Mouse (Mus musculus) lung, adult 2 months (tissue): Measurements from ENCODE around the gene Gm7030. TPM values are rescaled to one million over a fixed set of nuclear protein-coding genes. Genes with fewer than 3 reads are reported as not detected.
"Not testable (repeated sequence)": the region's sequence is repeated elsewhere in the genome, so short reads cannot be mapped to it uniquely, and the experiment has no call there.

Experiments used
- DNase-seq: peaks from one replicate; pipeline ENCODE4 v3.0.0; 2022
- H3K4me1 ChIP-seq: fragments of 200-500 bp; 2 replicates; pipeline ENCODE4 v1.6.1; 2011; ENCODE audit warnings: low read length; ENCODE audit not compliant: control insufficient read depth, insufficient read depth
- H3K4me3 ChIP-seq: fragments of 200-500 bp; replicated peaks from 2 replicates; pipeline ENCODE3; 2011; ENCODE audit warnings: low read depth, mild to moderate bottlenecking, control low read depth, low read length; ENCODE audit errors: extremely low read depth
- CTCF ChIP-seq: fragments of 200-500 bp; IDR thresholded peaks from 2 replicates; pipeline ENCODE4 v1.5.1; 2011; ENCODE audit warnings: mild to moderate bottlenecking, low read length, control low read depth; ENCODE audit not compliant: insufficient read depth
- POLR2A ChIP-seq: fragments of 200-500 bp; IDR thresholded peaks from 2 replicates; pipeline ENCODE4 v1.6.1; 2011; ENCODE audit warnings: low read depth, mild to moderate bottlenecking, control low read depth, low read length, borderline replicate concordance; ENCODE audit errors: extremely low read depth
- WGBS: fragments of 180-500 bp; shearing (Covaris S2); methylation state at CpG from one replicate; pipeline ENCODE4 v1.1.7; 2018; 5-methylcytosine and 5-hydroxymethylcytosine counted together
- polyA plus RNA-seq: library from polyadenylated mRNA; depleted of rRNA; stranded (reverse); fragments of >200 nt; gene quantifications from 2 replicates; pipeline ENCODE4 v1.2.3, GENCODE M21; 2012; rRNA removed

The Gm7030 gene
- polyA plus RNA-seq, 1 experiment = not detected

DNA sequence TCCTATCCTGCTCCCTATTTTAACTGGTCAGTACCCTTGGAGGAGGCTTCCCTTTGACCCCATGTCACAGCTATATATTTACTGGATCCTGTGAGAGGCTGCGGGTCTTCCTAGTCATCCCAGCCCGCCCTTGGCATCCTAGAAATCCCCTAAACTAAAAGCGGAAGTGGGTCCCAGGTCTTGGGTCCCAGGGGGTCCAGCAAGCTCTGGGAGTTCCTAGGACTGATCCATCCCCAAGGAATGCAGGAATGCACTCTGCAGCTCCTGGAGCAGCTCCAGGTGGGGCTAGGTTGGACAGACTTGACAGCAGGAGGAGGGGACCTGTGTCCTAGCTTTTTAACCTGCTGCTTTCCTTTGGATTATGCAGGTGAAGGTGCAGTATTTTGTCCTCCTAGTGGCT is 35.3 kb downstream of the Gm7030 start:
- TF ChIP-seq CTCF (no peak), POLR2A (no peak)
- WGBS = 28% methylated on average over 3 of the region's 3 CpGs
- no peak overlapping the region for H3K4me3 ChIP-seq

DNA sequence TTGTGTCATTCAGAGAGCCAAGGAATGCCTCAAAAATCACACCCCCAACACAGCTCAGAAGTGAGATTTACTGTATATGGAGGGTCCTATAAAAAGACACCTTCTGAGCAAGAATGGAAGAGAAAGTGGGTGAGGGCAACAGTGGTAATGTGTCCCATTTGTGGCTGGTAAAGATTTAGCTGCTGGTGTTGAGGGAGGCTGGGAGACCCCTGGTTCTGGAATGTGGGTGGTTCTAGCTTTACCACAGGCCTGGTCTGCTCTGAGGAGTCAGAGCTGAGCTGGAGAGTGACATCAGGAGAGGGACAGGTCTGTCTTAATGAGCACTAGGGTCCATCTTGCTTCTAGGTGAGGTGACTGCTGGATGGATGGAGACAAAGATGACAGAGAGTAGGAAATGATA is 36.7 kb downstream of the Gm7030 start:
- H3K4me3 ChIP-seq, DNase-seq, H3K4me1 ChIP-seq: not testable (repeated sequence)

More for the DNA sequence above, 35.3 kb downstream of the Gm7030 start:
- no peak for DNase-seq
- H3K4me1 ChIP-seq = no peaks in the 10 kb centered on the region

DNA sequence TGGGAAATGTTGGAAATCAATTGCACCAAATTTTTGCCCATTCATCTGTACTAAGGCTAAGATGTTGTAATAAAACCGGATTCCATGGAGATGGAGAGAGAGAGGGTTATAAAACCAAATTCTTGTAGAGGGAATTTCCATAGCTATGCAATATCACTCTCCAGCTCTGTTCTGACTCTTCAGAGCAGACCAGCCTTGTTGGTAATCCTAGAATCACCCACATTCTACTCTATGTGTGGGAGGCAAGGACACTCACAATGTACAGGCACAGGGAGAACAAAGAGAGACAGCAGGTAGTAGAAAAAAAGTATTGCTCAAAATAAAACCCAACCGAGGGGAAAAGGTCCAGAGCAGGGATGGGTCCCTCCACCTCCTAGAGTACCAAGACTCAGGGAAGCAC is 37.3 kb downstream of the Gm7030 start:
- no CpG with 5 or more reads among the region's 2 CpGs for WGBS
- not testable (repeated sequence) for H3K4me1 ChIP-seq, DNase-seq, H3K4me3 ChIP-seq

DNA sequence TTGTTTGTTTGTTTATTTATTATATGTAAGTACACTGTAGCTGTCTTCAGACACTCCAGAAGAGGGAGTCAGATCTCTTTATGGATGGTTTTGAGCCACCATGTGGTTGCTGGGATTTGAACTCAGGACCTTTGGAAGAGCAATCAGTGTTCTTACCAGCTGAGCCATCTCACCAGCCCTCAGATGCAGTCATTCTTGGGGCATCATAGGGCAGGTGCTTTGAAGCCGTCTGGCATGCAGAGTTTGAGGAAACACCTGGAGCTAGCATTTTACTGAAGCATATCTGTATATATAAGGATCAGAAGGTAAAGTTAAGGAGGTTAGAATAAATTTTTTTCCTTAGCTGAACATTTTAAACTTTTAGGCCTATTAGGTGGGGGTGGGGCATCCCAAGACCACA is 43.2 kb downstream of the Gm7030 start:
- WGBS = 57% methylated on average over 1 of the region's 1 CpGs
- not testable (repeated sequence) for DNase-seq

DNA sequence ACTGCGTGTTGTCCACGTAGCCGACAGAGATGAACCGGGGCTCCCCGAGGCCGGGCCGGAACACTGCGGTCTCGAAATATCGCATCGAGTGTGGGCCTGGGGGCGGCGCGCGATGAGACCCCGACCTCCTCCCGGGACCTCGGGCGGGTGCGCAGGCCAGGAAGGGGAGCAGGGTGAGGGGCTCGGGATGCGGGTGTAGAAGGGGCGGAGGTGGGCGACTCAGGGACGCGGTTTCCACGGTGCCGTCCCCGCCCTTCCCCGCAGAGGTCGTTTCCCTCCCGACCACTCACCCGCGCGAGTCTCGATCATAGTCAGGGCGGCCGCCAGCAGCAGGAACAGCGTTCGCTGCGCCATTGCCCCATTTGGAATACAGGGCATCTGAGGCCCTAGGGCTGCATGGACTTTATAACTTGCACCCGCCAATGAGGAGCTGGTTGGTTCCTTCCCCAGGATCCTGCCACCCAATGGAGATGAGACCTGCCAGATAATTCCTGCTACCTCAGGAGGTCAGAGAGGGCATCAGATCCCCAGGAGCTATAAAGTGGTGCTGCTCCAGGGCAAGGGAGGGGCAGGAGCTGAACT is 45.3 kb downstream of the Gm7030 start:
- DNase-seq = no peak
- Histone ChIP-seq H3K4me1 (no peaks in the 10 kb centered on the region), H3K4me3 (peak overlapping the region; percentile 77)
- under 1% methylated on average over 42 of the region's 42 CpGs for WGBS
- TF ChIP-seq POLR2A (no peak), CTCF (no peak)

More for the DNA sequence above, 43.2 kb downstream of the Gm7030 start:
- not testable (repeated sequence) for H3K4me1 ChIP-seq, H3K4me3 ChIP-seq

DNA sequence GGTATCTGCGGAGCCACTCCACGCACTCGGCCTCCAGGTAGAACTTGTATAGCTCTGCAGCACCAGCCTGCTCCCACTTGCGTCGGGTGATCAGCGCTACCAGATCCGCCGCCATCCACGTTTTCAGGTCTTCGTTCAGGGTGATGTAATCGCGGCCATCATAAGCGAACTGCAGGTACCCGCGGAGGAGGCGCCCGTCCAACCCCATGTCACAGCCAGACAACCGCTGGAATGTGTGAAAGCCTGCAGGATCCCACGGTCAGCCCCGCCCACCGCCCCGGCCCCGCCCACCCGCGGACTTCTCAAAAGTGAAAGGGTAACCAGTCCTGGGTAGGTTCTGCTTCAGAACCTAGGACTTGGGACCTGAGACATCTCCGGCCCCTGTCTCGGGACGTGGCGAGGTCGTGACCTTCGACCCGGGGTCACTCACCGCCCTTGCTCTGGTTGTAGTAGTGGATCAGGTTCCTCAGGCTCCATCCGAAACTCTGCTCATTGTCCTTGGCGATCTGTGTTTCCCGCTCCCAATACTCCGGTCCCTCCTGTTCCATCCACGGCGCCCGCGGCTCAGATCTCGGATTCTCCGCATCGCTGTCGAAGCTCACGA is 45.9 kb downstream of the Gm7030 start:
- TF ChIP-seq CTCF (no peak), POLR2A (no peak)
- peak; percentile 40 for DNase-seq
- WGBS = under 1% methylated on average over 46 of the region's 46 CpGs

DNA sequence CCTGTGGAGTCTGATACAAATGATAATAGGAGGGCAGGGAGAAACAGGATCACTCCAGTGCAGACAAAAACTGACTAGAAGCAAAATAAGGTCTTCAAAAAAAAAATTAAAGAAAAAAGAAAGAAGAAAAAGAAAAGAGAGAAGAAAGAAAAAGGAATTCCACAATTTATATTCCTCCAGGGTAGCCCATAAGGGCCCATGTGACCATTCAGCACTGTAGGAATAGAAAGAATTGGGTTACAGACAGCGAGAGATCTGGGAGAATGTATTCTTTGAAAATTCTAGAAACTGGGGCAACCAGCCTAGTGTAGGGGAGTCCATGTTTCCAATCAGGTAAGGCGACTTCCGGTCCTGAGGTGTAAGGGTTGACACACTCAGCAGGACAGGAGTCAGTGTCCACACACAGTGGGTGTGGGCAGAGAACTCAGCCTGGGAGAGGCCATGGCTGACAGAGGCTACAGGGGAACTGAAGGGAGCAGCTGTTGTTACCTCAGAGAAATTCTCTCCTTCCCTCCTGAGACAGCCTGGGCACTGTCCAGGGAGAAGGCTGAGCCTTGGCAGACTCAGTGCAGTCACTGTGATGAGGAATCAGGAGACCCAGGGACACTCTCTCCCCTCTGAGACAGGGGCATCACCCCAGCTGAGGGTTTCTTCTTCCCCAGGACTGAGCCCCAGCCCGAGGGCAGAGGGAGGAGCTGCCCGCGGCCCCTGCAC is 46.5 kb downstream of the Gm7030 start:
- not testable (repeated sequence) for H3K4me3 ChIP-seq, H3K4me1 ChIP-seq, DNase-seq
- WGBS = 33% methylated on average over 6 of the region's 6 CpGs

More for the DNA sequence above, 45.9 kb downstream of the Gm7030 start:
- Histone ChIP-seq H3K4me3 (peak overlapping the region; percentile 77), H3K4me1 (no peaks in the 10 kb centered on the region)

DNA sequence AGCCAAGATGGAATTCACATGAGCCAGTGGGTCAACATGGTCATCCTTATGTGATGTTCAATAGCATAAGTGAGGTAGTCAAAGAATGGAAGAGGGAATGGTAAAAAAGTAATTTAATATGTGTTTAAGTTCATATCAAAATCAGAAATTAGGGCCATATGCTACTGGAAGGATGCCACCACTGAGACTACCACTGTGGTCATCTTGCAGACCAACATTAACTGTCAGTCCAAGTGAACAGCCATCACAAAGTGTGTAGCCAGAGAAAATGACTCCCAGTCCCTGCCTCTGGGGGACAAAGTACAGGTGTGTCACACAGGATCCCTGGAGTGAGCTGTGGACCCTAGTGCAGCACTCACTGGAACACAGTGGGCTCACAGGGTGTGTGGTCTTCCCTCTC is 47.3 kb downstream of the Gm7030 start:
- H3K4me3 ChIP-seq, DNase-seq, H3K4me1 ChIP-seq: not testable (repeated sequence)

DNA sequence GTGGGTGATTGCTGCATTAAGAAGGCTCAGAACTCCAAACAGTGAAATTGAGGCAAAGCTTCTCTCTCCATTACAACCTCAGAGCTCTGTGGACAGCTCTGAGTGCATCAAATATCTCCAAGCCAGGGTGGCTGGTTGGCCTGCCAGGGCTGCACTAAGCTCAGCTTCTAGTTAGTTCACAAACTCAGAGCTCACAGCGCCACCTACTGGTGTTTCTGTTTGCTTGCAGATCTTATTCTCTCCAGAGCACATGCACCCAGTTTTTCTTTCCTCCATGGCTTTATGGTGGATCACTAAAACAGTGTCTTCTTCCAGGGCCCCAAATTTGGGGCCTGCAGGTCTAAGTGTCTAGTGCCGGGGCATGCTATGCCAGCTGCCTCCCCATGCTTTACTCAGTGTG is 68.4 kb downstream of the Gm7030 start:
- peak; percentile 83 for DNase-seq
- no peaks in the 10 kb centered on the region for H3K4me1 ChIP-seq
- no peak overlapping the region for H3K4me3 ChIP-seq
- TF ChIP-seq CTCF (peak; percentile 67), POLR2A (no peak)
- 16% methylated on average over 2 of the region's 2 CpGs for WGBS

Other genes with a start within 250 kb of the Gm7030 start
- gene Dhx16, start 249.6 kb downstream of the Gm7030 start, polyA plus RNA-seq = 62.8 and 70.1 TPM in 2 replicates
- 36.1 and 38.1 TPM in 2 replicates for gene 2310061I04Rik, start 232.0 kb downstream of the Gm7030 start, polyA plus RNA-seq
- gene Atat1, start 219.3 kb downstream of the Gm7030 start, polyA plus RNA-seq = 49.4 and 57.7 TPM in 2 replicates
- gene Mrps18b, start 213.0 kb downstream of the Gm7030 start, polyA plus RNA-seq = 30.4 and 43.8 TPM in 2 replicates
- 27.4 and 28.6 TPM in 2 replicates for gene Ppp1r10, start 213.0 kb downstream of the Gm7030 start, polyA plus RNA-seq
- gene Abcf1, start 159.7 kb downstream of the Gm7030 start, polyA plus RNA-seq = 56.3 and 60.6 TPM in 2 replicates
- 34.1 and 37.1 TPM in 2 replicates for gene Gnl1, start 149.6 kb downstream of the Gm7030 start, polyA plus RNA-seq
- gene Prr3, start 149.2 kb downstream of the Gm7030 start, polyA plus RNA-seq = 16.0 and 19.0 TPM in 2 replicates
- 9.2 and 16.5 TPM in 2 replicates for gene H2-T24, start 108.9 kb downstream of the Gm7030 start, polyA plus RNA-seq
- 180 and 232 TPM in 2 replicates for gene H2-T23, start 96.6 kb downstream of the Gm7030 start, polyA plus RNA-seq
- gene H2-T22, start 86.7 kb downstream of the Gm7030 start, polyA plus RNA-seq = 53.9 and 55.1 TPM in 2 replicates
- gene Gm6034, start 86.5 kb downstream of the Gm7030 start, polyA plus RNA-seq = not detected in 2 replicates
- not detected in 2 replicates for gene Gm11127, start 71.1 kb downstream of the Gm7030 start, polyA plus RNA-seq
- 0.22 and 0.29 TPM in 2 replicates for gene Gm19684, start 7.7 kb downstream of the Gm7030 start, polyA plus RNA-seq
- 0.62 and 1.2 TPM in 2 replicates for gene Gm8909, start 39.1 kb upstream of the Gm7030 start, polyA plus RNA-seq
- gene H2-T3, start 60.9 kb upstream of the Gm7030 start, polyA plus RNA-seq = 0.05 TPM in 1 of 2 replicates, not detected in the other
- 67.6 and 80.1 TPM in 2 replicates for gene Rpp21, start 128.6 kb upstream of the Gm7030 start, polyA plus RNA-seq
- 14.9 and 15.6 TPM in 2 replicates for gene Trim39, start 142.8 kb upstream of the Gm7030 start, polyA plus RNA-seq
- gene H2-M10.2, start 157.1 kb upstream of the Gm7030 start, polyA plus RNA-seq = not detected in 2 replicates
- not detected in 2 replicates for gene H2-M10.1, start 196.7 kb upstream of the Gm7030 start, polyA plus RNA-seq
- gene H2-M10.3, start 239.0 kb upstream of the Gm7030 start, polyA plus RNA-seq = not detected in 2 replicates